In genomic region chr16:40194839-40195238, GRCm38 (mm10) we compare ENCODE assay signal across 19 mouse cellular contexts.
"Had no signal": no experiment of that assay in that cellular context is flagged by ENCODE, and none has a peak within 500 bp of the region (broad histone marks: within the 10 kb centered on the region; RNA-seq: fewer than 3 reads in every experiment).

No protein-coding gene starts in this region.

- H3K4me1 ChIP-seq: liver, embryonic 12.5 days; midbrain, embryonic 10.5 days; midbrain, embryonic 12.5 days; midbrain, embryonic 15.5 days; neural tube, embryonic 15.5 days had no signal

- H3K4me3 ChIP-seq: liver, embryonic 12.5 days; midbrain, embryonic 10.5 days; midbrain, embryonic 12.5 days; midbrain, embryonic 15.5 days; myocyte; neural tube, embryonic 13.5 days; neural tube, embryonic 15.5 days had no signal

- H3K9ac ChIP-seq: liver, embryonic 12.5 days; liver, embryonic 14.5 days; midbrain, embryonic 12.5 days; midbrain, embryonic 15.5 days; neural tube, embryonic 13.5 days; neural tube, embryonic 15.5 days had no signal

- H3K36me3 ChIP-seq: liver, embryonic 12.5 days; midbrain, embryonic 10.5 days; midbrain, embryonic 12.5 days; midbrain, embryonic 15.5 days; neural tube, embryonic 13.5 days; neural tube, embryonic 15.5 days had no signal

- H3K27me3 ChIP-seq: liver, embryonic 12.5 days; midbrain, embryonic 12.5 days; midbrain, embryonic 15.5 days; neural tube, embryonic 13.5 days; neural tube, embryonic 15.5 days had no signal

- H3K4me2 ChIP-seq: liver, embryonic 12.5 days; midbrain, embryonic 12.5 days; midbrain, embryonic 15.5 days; neural tube, embryonic 13.5 days; neural tube, embryonic 15.5 days had no signal

- ATAC-seq: liver, embryonic 12.5 days; midbrain, embryonic 15.5 days had no signal

- H3K27ac ChIP-seq: liver, embryonic 12.5 days; liver, embryonic 14.5 days; midbrain, embryonic 10.5 days; midbrain, embryonic 12.5 days; midbrain, embryonic 15.5 days; neural tube, embryonic 13.5 days; neural tube, embryonic 15.5 days had no signal

- H3K9me3 ChIP-seq: liver, embryonic 12.5 days; midbrain, embryonic 10.5 days; midbrain, embryonic 12.5 days; midbrain, embryonic 15.5 days; neural tube, embryonic 13.5 days; neural tube, embryonic 15.5 days had no signal

- DNase-seq: lung, adult 18-20 months; lung, postnatal 10 days; lung, postnatal 4 days; retina, postnatal 1 day; right cerebral cortex, adult 18-20 months; right cerebral cortex, postnatal 25 days; right cerebral cortex, postnatal 4 days; spleen, adult 18-20 months; thymus, adult 18-20 months; thymus, postnatal 14 days; thymus, postnatal 36 days had no signal
